Mouse (Mus musculus) myocyte (in vitro differentiated cells): ENCODE data around the gene Tal1. TPM values are rescaled to one million over a fixed set of nuclear protein-coding genes. Genes with fewer than 3 reads are reported as not detected.

Source experiments
- H3K27me3 ChIP-seq: one replicate; pipeline ENCODE4 v1.6.1; 2011; ENCODE audit not compliant: control insufficient read depth, insufficient read depth, insufficient read length
- H3K36me3 ChIP-seq: one replicate; pipeline ENCODE4 v1.6.1; 2011; ENCODE audit not compliant: control insufficient read depth, insufficient read depth
- H3K4me2 ChIP-seq: one replicate; pipeline ENCODE4 v1.6.1; 2011; ENCODE audit warnings: low read depth, control low read depth
- H3K4me3 ChIP-seq: one replicate; pipeline ENCODE4 v1.5.1; 2011; ENCODE audit warnings: mild to moderate bottlenecking, control low read depth, moderate library complexity
- H3K79me2 ChIP-seq: one replicate; pipeline ENCODE4 v1.6.1; 2011; ENCODE audit not compliant: control insufficient read depth, insufficient read depth
- H3ac ChIP-seq: one replicate; pipeline ENCODE4 v1.6.1; 2011; ENCODE audit not compliant: control insufficient read depth, insufficient read length
- CEBPB ChIP-seq: IDR thresholded peaks from 2 replicates; pipeline ENCODE4 v1.6.1; 2011; ENCODE audit warnings: mild to moderate bottlenecking, moderate library complexity; ENCODE audit not compliant: poor library complexity, insufficient read depth, severe bottlenecking
- E2F4 ChIP-seq: IDR thresholded peaks from one replicate; pipeline ENCODE4 v1.6.1; 2011; ENCODE audit warnings: mild to moderate bottlenecking, control low read depth, moderate library complexity; ENCODE audit not compliant: insufficient read depth
- MAX ChIP-seq: IDR thresholded peaks from one replicate; pipeline ENCODE4 v1.6.1; 2011; ENCODE audit warnings: low read depth, mild to moderate bottlenecking, control low read depth
- MYOD1 ChIP-seq, 3 experiments: IDR thresholded peaks; one replicate each; pipeline ENCODE4 v1.6.1; 2011; ENCODE audit warnings: control low read depth in 2 of 3, low read depth in 2 of 3, mild to moderate bottlenecking in 2 of 3, moderate library complexity in 1 of 3; ENCODE audit not compliant: insufficient read length in 2 of 3, control insufficient read depth in 1 of 3
- MYOG ChIP-seq, 3 experiments: IDR thresholded peaks; one replicate each; pipeline ENCODE4 v1.6.1; 2011; ENCODE audit warnings: control low read depth in 2 of 3, low read depth in 2 of 3, mild to moderate bottlenecking in 2 of 3; ENCODE audit not compliant: insufficient read length in 2 of 3, control insufficient read depth in 1 of 3, insufficient read depth in 1 of 3
- POLR2A ChIP-seq: IDR thresholded peaks from one replicate; pipeline ENCODE4 v1.6.1; 2011; ENCODE audit warnings: low read depth, mild to moderate bottlenecking, control low read depth, moderate library complexity; ENCODE audit not compliant: insufficient read length
- POLR2AphosphoS2 ChIP-seq: IDR thresholded peaks from one replicate; pipeline ENCODE4 v1.6.1; 2011; ENCODE audit warnings: low read depth, control low read depth; ENCODE audit not compliant: insufficient read length
- REST ChIP-seq: IDR thresholded peaks from one replicate; pipeline ENCODE4 v1.6.1; 2011; ENCODE audit warnings: mild to moderate bottlenecking, control low read depth, moderate library complexity; ENCODE audit not compliant: insufficient read depth, insufficient read length
- SRF ChIP-seq: IDR thresholded peaks from one replicate; pipeline ENCODE4 v1.6.1; 2011; ENCODE audit warnings: low read depth; ENCODE audit not compliant: control insufficient read depth, insufficient read length
- TCF12 ChIP-seq: IDR thresholded peaks from one replicate; pipeline ENCODE4 v1.6.1; 2011; ENCODE audit warnings: mild to moderate bottlenecking, control low read depth; ENCODE audit not compliant: poor library complexity, insufficient read depth, severe bottlenecking
- TCF3 ChIP-seq: IDR thresholded peaks from one replicate; pipeline ENCODE4 v1.6.1; 2011; ENCODE audit warnings: low read depth, control low read depth; ENCODE audit not compliant: insufficient read length
- USF1 ChIP-seq: IDR thresholded peaks from one replicate; pipeline ENCODE4 v1.6.1; 2011; ENCODE audit warnings: low read depth, mild to moderate bottlenecking, control low read depth, moderate library complexity
- polyA plus RNA-seq: library from polyadenylated mRNA; unstranded; fragments of >200 nt; fragmentation: generic; extraction: Trizol; gene quantifications from one replicate; pipeline ENCODE4 v1.2.1, GENCODE M21; 2012; ENCODE audit warnings: missing spikeins

The Tal1 gene
- polyA plus RNA-seq, 1 experiment, result not detected

DNA sequence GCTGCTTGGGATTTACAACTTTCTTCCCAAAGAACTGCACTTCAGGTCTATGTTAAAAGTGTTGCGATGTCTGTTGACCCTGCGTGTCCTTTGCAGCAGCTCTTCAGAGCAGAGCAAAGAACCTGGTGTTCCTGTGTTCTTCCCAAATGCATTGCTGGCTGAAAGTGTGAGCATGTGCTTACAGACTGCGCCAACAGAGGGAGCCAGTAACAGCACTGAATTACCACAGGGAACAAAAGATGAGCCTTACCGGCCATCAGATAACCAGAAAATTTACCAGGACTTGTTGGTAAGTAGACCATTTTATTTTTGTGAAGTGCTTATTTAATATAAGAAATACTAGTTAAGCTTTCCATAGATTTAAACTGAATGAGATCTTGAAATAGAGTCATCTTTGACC is 18.0 kb upstream of the Tal1 start:
- no peak overlapping the region for H3K4me2 ChIP-seq
- H3ac ChIP-seq, result no peak overlapping the region
- H3K4me3 ChIP-seq, result no peak overlapping the region
- H3K36me3 ChIP-seq, result peaks cover 9% of the 10 kb centered on the region
- TF ChIP-seq SRF (no peak), REST (no peak), POLR2A (no peak), TCF12 (no peak), MYOG (IDR thresholded peaks at IDR 0.05; ENCODE audit: control insufficient read depth in 1 of 3, insufficient read depth in 1 of 3, insufficient read length in 2 of 3, low read depth in 2 of 3) (no peak), MAX (no peak), POLR2AphosphoS2 (no peak), MYOD1 (IDR thresholded peaks at IDR 0.05; ENCODE audit: control insufficient read depth in 1 of 3, insufficient read length in 2 of 3, low read depth in 2 of 3) (no peak), E2F4 (no peak), TCF3 (no peak), CEBPB (no peak), USF1 (no peak)
- no peaks in the 10 kb centered on the region for H3K79me2 ChIP-seq
- H3K27me3 ChIP-seq, result no peaks in the 10 kb centered on the region

DNA sequence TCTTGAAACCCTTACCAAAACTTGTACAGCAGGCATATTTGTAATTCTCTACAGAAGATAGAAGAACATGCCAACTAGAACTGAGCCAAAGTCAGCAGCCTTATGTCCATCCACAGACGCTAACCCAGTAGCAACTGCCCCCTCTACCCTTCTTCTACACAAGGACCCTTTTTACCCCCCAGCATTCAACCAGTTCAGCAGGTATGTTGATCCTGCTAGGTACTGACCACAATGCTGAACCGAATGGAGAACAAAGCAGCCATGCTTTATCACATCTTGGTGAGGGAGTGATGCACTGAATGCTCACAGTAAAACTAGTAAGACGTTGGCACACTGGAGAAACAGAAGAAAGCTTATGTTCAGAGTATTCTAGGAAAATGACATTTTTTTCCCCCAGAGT is 10.6 kb upstream of the Tal1 start:
- Histone ChIP-seq H3K36me3 (peaks cover 6% of the 10 kb centered on the region), H3K4me3 (no peak overlapping the region), H3K27me3 (no peaks in the 10 kb centered on the region), H3K79me2 (no peaks in the 10 kb centered on the region), H3K4me2 (no peak overlapping the region), H3ac (no peak overlapping the region)
- TF ChIP-seq POLR2AphosphoS2, result no peak
- no peak for TF ChIP-seq CEBPB
- TF ChIP-seq POLR2A, result no peak
- TF ChIP-seq TCF12, result no peak
- no peak for TF ChIP-seq REST
- no peak for TF ChIP-seq MYOG (IDR thresholded peaks at IDR 0.05; ENCODE audit: control insufficient read depth in 1 of 3, insufficient read depth in 1 of 3, insufficient read length in 2 of 3, low read depth in 2 of 3)
- TF ChIP-seq USF1, result no peak
- TF ChIP-seq MAX, result no peak
- TF ChIP-seq E2F4, result no peak
- TF ChIP-seq MYOD1 (IDR thresholded peaks at IDR 0.05; ENCODE audit: control insufficient read depth in 1 of 3, insufficient read length in 2 of 3, low read depth in 2 of 3), result no peak
- no peak for TF ChIP-seq TCF3
- TF ChIP-seq SRF, result no peak

- Histone ChIP-seq H3K4me3 (no peak overlapping the region), H3ac (no peak overlapping the region), H3K36me3 (no peaks in the 10 kb centered on the region), H3K79me2 (no peaks in the 10 kb centered on the region), H3K27me3 (peaks cover 7% of the 10 kb centered on the region), H3K4me2 (no peak overlapping the region)
- TF ChIP-seq SRF (no peak), E2F4 (no peak), POLR2A (no peak), MAX (no peak), CEBPB (no peak), MYOD1 (IDR thresholded peaks at IDR 0.05; ENCODE audit: control insufficient read depth in 1 of 3, insufficient read length in 2 of 3, low read depth in 2 of 3) (no peak), TCF12 (no peak), REST (no peak), MYOG (IDR thresholded peaks at IDR 0.05; ENCODE audit: control insufficient read depth in 1 of 3, insufficient read depth in 1 of 3, insufficient read length in 2 of 3, low read depth in 2 of 3) (no peak), USF1 (no peak), POLR2AphosphoS2 (no peak), TCF3 (no peak)
These were observed 8.5 kb upstream of the Tal1 start for GRCm38 (mm10) chr4:115047750-115048149.

DNA sequence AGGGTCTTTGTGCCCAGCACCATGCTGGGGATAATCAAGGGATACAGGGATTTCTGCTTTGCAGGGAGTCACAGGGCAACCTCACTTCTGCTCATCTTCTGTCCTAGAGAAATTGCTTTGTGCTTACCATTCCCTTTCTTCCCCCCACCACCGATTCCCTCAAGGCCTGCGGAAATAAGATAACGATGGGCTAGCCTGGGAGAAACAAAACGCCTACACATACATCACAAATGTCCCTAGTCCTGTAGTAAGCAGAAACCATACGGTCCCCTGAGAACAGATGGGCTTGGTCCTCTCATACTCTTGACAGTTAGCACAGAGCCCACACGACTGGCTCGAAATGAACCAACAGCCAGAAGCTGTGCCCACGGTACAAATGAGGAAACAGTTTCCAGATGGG is 8.0 kb upstream of the Tal1 start:
- no peak overlapping the region for H3K4me2 ChIP-seq
- no peak overlapping the region for H3K4me3 ChIP-seq
- H3K79me2 ChIP-seq, result no peaks in the 10 kb centered on the region
- no peak for TF ChIP-seq TCF12
- TF ChIP-seq CEBPB, result no peak
- H3K27me3 ChIP-seq, result peaks cover 7% of the 10 kb centered on the region
- H3K36me3 ChIP-seq, result no peaks in the 10 kb centered on the region
- H3ac ChIP-seq, result no peak overlapping the region

DNA sequence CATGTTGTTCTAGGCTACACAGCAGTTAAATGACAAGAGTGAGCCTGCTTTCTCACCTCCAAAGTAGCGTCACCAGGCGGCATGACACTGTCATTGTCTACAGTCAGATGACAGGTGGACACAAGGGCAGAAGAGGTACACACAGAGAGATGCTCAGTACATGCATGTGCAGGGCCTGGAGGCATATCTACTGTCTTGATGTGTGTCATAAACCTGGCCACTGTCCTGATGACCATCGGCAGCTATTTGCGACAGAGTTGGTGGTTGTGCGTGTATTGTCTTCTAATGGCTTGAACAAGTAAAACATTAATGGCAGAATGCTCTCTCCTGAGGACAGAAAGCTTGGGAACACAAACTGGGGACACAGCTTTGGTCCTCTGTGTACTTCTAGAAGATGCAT is 5.0 kb upstream of the Tal1 start:
- Histone ChIP-seq H3K4me3 (no peak overlapping the region), H3K27me3 (peaks cover 9% of the 10 kb centered on the region), H3K4me2 (no peak overlapping the region), H3ac (no peak overlapping the region), H3K79me2 (no peaks in the 10 kb centered on the region), H3K36me3 (no peaks in the 10 kb centered on the region)
- TF ChIP-seq REST (no peak), MYOG (IDR thresholded peaks at IDR 0.05; ENCODE audit: control insufficient read depth in 1 of 3, insufficient read depth in 1 of 3, insufficient read length in 2 of 3, low read depth in 2 of 3) (no peak), TCF12 (no peak), POLR2AphosphoS2 (no peak), E2F4 (no peak), POLR2A (no peak), USF1 (no peak), MYOD1 (IDR thresholded peaks at IDR 0.05; ENCODE audit: control insufficient read depth in 1 of 3, insufficient read length in 2 of 3, low read depth in 2 of 3) (no peak), MAX (no peak), SRF (no peak), TCF3 (no peak), CEBPB (no peak)
